Mouse (Mus musculus): ENCODE results near the gene Myl6.

Gene Myl6

DNA sequence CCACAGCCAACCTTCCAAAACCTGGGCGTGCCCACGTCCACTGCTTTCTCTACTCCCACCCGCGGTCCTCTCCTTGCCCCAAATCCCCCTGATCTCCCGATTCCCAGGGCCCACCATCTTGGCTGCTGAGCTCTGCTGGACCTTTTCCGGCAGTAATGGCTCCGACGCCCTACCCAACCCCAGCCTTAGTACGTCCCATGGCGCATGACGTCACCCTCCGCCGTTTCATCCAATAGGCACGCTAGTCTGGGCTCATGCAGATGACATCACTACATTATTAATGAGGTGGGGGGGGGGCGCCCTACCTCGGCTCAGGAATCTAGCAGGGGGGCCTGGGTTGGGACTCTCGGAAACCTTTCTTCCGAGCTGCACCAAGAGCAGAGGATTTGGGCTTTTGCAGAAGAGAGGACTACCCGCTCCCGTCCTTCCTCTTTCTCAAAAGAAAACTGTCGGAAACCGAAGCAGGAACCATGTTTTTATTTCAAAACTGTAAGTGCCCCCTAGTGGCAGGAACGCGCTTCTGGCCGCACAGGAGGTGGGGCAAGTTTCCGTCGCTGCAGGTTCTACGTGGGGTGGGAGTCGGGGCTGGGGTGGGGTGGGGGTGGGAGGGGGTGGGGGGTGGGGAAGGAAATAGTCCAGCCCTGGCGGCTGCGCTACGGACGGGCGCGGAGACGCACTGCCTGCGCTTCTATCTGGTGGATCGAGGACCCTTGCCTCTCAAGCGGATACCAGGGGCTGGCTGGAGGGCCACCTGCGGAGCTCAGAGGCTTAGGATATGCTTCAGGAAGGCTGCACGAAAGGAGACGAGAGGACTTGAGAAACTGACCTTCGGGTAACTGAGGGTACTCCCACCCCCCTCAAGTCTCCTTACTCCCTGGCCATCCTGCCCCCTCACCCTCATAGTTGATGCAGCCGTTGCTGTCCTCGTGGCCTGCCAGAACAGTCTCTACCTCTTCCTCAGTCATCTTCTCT lies at the start of gene Myl6:
TSS of gene Myl6 (minus strand) at position 451 of the 972 bp plus-strand sequence.
- peak; percentile 96 to 98 for DNase-seq (ENCODE audit: low spot score in 2 of 2)

DNA sequence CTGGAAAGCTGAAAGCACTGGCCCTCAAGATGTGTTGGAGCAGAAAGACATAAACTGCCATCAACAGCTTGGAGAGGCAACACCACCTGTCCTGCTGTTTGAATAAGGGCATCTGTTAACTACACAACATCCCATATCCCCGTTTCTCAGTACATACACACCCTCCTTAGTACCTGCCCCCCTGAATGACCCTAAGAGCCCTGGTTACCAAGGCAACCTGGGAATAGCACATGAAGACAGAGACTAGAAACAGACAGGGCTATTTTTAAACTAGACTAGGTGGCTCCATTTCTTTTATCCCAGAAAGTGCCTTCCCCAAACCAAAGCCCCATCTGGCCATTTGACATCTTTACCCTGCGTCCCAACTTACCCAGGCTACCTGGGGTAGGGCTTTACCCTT lies 49.2 kb upstream of the Myl6 start:
- DNase-seq (ENCODE audit: low spot score in 2 of 2): no peak

GRCm38 (mm10) chr10:128538340-128538870 lies 44.5 kb upstream of the Myl6 start:
- DNase-seq (ENCODE audit: low spot score in 2 of 2): no peak

DNA sequence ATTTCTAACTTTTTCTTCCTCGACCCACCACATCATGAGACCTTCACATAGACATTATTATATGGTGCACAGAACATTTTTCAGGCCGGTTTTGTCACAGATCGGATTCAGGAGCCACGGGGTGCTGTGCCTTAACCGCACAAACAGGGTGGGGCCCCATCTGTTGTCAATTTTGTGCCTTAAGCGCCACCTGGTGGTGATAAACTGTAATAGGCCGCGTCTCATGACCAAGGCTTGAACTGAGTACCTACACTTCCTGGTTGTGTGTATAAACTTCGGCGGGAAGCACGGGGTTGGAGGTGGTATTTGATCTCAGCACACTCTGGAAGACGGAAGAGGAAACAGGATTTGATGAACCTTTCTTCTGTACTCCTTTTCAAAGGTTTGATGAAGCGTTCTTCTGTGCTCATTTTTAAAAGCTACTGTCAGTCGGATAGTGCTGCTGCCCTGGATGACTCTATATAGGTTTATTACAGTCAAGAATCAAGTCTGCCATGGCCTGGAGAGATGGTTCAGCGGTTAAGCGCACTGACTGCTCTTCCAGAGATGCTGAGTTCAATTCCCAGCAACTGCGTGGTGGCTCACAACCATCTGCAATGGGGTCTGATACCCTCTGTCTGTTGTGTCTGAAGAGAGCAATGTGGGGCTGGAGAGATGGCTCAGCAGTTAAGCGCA lies 42.5 kb upstream of the Myl6 start:
- DNase-seq (ENCODE audit: low spot score in 2 of 2): peak; percentile 91 to 95

DNA sequence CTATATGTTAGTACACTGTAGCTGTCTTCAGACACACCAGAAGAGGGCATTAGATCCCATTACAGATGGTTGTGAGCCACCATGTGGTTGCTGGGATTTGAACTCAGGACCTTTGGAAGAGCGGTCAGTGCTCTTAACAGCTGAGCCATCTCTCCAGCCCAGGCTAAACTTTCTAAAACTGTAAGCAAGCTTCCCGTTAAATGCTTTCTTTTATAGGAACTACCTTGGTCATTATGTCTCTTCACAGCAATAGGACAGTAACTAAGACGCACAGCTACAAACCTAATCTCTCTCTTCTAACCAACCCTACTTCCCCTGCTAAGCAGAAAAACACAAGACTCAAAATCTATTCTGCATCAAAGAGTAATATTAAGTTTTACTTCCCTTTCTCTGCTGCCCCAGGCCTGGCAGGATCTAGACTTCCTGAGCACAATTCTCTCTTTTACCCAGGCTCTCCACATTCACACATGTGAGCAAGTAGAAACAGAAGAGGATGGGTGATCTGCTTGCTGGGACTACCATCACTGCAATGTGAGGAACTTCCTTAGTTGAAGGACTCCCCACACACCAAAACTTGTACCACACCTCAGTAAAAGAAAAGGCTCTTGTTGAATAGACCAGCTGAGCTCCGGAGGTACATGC lies 41.8 kb upstream of the Myl6 start:
- DNase-seq (ENCODE audit: low spot score in 2 of 2): peak; percentile 70 to 77

GRCm38 (mm10) chr10:128535206-128535605 lies 41.3 kb upstream of the Myl6 start:
- no peak for DNase-seq (ENCODE audit: low spot score in 2 of 2)

GRCm38 (mm10) chr10:128526366-128527356 lies 32.7 kb upstream of the Myl6 start:
- DNase-seq (ENCODE audit: low spot score in 2 of 2): no peak

- DNase-seq (ENCODE audit: low spot score in 2 of 2): peak; percentile 97 to 98
Observed at GRCm38 (mm10) chr10:128525671-128526308, 31.8 kb upstream of the Myl6 start, which contains the start of gene Esyt1. Gene Esyt1 (minus strand): TSS chr10:128525871.

DNA sequence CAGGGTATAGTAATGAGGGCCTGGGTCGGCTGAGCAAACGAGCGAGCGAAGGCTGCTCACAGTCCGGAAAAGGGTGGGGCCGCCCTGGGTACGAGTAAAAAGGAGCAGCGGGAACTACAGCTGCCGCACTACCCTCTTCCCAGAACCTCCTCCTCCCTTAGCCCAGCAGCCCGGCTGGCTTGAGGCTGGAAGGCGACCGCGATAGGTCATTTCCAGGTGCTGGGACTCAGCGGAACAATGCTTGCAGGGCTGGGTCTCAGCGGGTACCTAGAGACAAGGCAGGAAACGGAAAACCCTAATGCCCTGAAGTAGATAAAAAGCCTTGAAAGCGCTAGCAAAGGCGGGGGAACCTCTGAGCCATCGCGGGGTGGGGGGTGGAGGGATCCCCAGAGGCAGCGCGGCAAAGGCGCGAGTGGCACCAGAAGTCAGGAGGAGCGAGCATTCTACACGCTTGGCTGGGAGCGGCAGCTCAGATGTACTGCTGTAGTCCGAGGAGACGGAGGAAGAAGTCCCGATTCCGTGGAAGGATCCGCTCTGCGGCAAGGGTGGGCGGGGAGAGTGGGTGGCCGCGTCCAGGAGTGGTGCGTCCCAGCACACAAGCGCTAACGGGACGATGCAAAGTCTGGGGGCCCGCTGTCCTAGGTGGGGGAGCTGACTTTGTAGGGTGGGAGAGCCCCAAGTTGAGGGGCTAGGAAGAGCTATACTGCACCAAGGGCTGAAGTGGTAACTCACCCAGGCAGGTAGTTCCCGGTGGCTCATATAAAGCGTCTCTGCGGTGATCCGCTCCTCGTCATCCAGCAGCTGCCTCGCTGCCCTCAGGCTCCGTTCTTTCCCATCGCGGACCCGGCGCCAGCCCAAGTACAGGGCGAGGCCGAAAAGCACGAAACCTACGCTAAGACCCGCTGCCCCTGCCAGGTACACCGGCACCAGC lies 31.1 kb upstream of the Myl6 start:
- peak; percentile 77 to 80 for DNase-seq (ENCODE audit: low spot score in 2 of 2)

DNA sequence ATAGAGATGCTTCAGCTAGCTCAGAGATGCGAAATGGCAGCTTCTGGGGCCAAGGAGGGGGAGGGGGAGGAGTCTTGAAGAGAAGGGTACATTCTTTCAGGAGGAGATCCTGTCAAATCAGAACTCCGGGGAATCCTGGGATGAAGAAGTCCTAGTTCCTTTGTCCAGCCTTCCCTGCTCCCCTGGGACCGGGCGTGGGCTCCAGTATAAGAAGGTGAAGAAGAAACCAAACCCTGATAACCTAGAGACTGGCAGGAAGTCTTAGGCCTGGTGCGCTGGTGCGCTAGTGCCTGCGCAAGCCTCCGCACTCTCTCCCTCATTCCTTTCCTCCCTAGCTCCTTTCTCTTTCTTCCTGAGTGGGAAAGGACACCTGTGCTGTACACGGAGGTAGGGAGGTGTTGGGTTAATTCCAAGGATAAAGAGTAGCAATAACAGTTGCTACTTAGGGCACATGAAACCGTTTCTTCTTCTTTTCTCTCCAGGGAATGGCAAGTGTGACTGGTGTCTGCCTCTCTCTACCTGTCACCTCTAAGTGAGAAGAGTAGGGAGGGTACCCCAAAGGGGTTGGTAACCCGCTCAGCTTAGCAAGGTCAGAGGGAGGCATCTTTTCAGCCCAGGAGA lies 30.3 kb upstream of the Myl6 start:
- DNase-seq (ENCODE audit: low spot score in 2 of 2): peak in 1 of 2 experiments; percentile 40

DNA sequence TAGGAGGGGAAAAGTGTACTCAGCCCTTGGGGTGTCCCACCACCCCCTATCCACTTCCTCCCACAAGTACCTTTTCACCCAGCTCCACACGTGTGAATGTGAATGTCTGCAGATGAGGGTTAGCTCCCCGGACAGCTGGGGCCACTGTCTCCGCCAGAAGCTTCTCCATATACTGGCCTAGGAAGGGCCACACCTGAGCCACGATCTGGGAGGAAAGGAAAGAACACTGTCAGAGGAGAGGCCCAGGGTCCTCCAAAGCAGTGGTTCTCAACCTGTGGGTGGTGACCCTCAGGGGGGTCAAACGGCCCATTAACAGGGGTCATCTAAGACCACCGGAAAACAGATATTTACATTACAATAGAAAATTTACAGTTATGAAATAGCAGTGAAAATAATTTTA lies 28.4 kb upstream of the Myl6 start:
- no peak for DNase-seq (ENCODE audit: low spot score in 2 of 2)

GRCm38 (mm10) chr10:128520591-128520990 lies 26.6 kb upstream of the Myl6 start:
- no peak for DNase-seq (ENCODE audit: low spot score in 2 of 2)

- DNase-seq (ENCODE audit: low spot score in 2 of 2): no peak
Observed at GRCm38 (mm10) chr10:128518833-128519232, 24.9 kb upstream of the Myl6 start.

- no peak for DNase-seq (ENCODE audit: low spot score in 2 of 2)
Observed at GRCm38 (mm10) chr10:128516677-128517076, 22.7 kb upstream of the Myl6 start.

GRCm38 (mm10) chr10:128516029-128516428 lies 22.1 kb upstream of the Myl6 start:
- no peak for DNase-seq (ENCODE audit: low spot score in 2 of 2)

GRCm38 (mm10) chr10:128515044-128515443 lies 21.1 kb upstream of the Myl6 start:
- no peak for DNase-seq (ENCODE audit: low spot score in 2 of 2)

DNA sequence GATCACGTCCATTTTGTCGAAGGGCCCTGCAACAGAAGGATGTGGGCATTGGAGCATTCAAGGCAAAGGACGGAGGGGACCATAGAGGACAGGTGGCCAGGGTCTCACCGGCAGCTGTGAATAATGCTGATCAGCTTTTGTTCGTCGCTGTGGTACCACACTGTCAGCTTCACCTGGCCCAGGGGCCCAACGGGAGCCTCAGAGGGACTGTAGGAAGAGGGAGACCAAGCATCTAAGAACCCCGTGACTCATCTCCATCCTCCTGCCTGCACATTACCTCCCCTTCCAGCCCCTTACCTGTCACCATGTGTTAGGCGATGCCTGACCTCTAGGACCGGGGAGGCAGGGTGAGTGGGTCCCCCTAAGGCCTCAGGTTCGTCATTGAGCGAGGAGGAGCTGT lies 17.8 kb upstream of the Myl6 start:
- no peak for DNase-seq (ENCODE audit: low spot score in 2 of 2)

- DNase-seq (ENCODE audit: low spot score in 2 of 2): no peak
Observed at GRCm38 (mm10) chr10:128511189-128511588, 17.2 kb upstream of the Myl6 start.

DNA sequence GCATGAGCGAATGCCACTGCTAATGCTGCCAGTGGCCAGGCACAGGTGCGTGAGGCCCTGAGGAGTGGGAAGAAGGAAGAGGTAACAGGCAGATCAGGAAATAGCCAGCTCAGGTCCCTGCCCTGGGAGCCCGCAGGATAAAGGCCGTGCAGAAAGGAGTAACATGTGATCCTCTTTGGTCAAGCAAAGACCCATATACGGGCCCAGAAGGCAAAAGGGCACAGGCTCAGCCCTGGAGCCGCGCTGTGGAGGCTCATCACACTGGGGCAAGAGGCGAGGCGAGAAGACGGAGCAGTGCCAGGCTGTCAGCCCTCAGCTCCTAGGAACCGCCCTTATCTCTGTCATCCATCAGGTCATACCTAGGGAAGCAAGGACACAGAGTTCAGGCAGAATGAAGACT lies 16.4 kb upstream of the Myl6 start:
- no peak for DNase-seq (ENCODE audit: low spot score in 2 of 2)
